Mouse (Mus musculus) neural tube, embryonic 13.5 days (tissue): Measurements from ENCODE around the gene Frem2. TPM values are rescaled to one million over a fixed set of nuclear protein-coding genes. Genes with fewer than 3 reads are reported as not detected.

Source experiments
- ATAC-seq: fragments of 200-750 bp; cut with Nextera tagmentation; 2 replicates; pipeline ENCODE4 v1.8.0; 2017; ENCODE audit warnings: low read depth, mild to moderate bottlenecking, moderate TSS enrichment, moderate library complexity
- H3K27ac ChIP-seq: fragments of 300-500 bp; sonication (generic); replicated peaks from 2 replicates; pipeline ENCODE4 v1.5.1; 2015; ENCODE audit warnings: moderate library complexity, mild to moderate bottlenecking, inconsistent platforms
- H3K27me3 ChIP-seq: fragments of 300-500 bp; sonication (generic); 2 replicates; pipeline ENCODE4 v1.6.1; 2015; ENCODE audit warnings: mild to moderate bottlenecking, inconsistent platforms
- H3K36me3 ChIP-seq: fragments of 300-500 bp; sonication (generic); 2 replicates; pipeline ENCODE4 v1.6.1; 2015; ENCODE audit warnings: mild to moderate bottlenecking, inconsistent platforms
- H3K4me1 ChIP-seq: fragments of 300-500 bp; sonication (generic); replicated peaks from 2 replicates; pipeline ENCODE4 v1.6.1; 2015; ENCODE audit warnings: inconsistent platforms
- H3K4me2 ChIP-seq: fragments of 300-500 bp; sonication (generic); 2 replicates; pipeline ENCODE4 v1.6.1; 2015; ENCODE audit warnings: inconsistent platforms, mild to moderate bottlenecking, moderate library complexity
- H3K4me3 ChIP-seq: fragments of 300-500 bp; sonication (generic); 2 replicates; pipeline ENCODE4 v1.5.1; 2015; ENCODE audit warnings: mild to moderate bottlenecking, inconsistent platforms
- H3K9ac ChIP-seq: fragments of 300-500 bp; sonication (generic); 2 replicates; pipeline ENCODE4 v1.6.1; 2015; ENCODE audit warnings: moderate library complexity, mild to moderate bottlenecking, inconsistent platforms
- H3K9me3 ChIP-seq: fragments of 300-500 bp; sonication (generic); 2 replicates; pipeline ENCODE4 v1.6.1; 2016; ENCODE audit warnings: inconsistent platforms
- WGBS: fragments of 180-500 bp; shearing (Covaris S2); methylation state at CpG from one replicate; pipeline ENCODE4 v1.1.7; 2015; 5-methylcytosine and 5-hydroxymethylcytosine counted together
- polyA plus RNA-seq: library from polyadenylated mRNA; unstranded; fragments of >200 nt; fragmentation: Nextera tagmentation; extraction: Ambion mirVana; gene quantifications from 2 replicates; pipeline ENCODE4 v1.2.1, GENCODE M21; 2015

Frem2 gene
- polyA plus RNA-seq, 1 experiment from 2014 or later, result 1.5 TPM

- Histone ChIP-seq H3K27me3 (no peaks in the 10 kb centered on the region), H3K4me2 (no peak overlapping the region), H3K9ac (no peak overlapping the region), H3K9me3 (no peaks in the 10 kb centered on the region), H3K4me3 (no peak overlapping the region), H3K27ac (no peak overlapping the region), H3K36me3 (no peaks in the 10 kb centered on the region), H3K4me1 (no peaks in the 10 kb centered on the region)
- ATAC-seq, result no peak
- WGBS, result 86% methylated on average over 3 of the region's 3 CpGs
These were observed 46.0 kb downstream of the Frem2 start for GRCm38 (mm10) chr3:53611106-53611505.

DNA sequence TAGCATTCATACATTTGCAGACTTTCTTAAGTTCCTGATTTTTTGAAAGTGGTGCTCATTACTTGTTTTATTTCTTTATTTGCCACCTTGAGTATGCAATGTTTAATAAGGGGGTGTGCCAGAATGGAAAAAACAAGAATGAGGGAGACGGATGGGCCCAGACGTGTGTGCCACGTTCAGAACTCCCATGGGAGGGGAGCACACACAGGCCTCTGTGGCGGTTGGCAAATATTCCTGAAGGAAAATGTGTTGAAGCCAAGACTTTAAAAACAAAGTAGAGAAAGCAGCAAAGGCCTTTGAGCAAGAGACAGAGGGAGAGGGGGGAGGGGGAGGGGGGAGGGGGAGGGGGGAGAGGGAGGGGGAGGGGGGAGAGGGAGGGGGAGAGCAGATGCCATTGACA is 47.3 kb downstream of the Frem2 start:
- ATAC-seq, result no peak
- WGBS, result 50% methylated on average over 4 of the region's 4 CpGs
- H3K4me1 ChIP-seq, result no peaks in the 10 kb centered on the region

DNA sequence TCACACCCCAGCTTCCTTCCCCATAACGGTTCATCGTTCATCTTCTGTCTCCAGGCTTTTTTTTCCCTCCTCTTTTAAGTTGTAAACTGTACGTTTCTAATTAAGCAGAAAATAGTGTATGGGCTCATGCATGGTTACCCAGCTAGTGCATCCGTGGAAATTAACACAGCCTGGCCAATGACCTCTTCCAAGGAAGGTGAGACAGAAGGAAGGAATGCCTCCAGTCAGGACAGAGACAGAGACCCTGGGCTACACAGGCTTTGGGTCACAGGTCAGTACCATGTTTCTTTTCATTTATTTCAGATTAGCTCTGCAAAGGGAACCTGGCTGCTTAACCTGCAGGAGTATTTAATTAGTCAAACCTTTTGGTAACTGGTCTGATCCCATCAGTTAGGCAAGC is 57.0 kb downstream of the Frem2 start:
- Histone ChIP-seq H3K4me1 (peaks cover 4% of the 10 kb centered on the region), H3K36me3 (no peaks in the 10 kb centered on the region), H3K27ac (no peak overlapping the region), H3K4me2 (no peak overlapping the region), H3K9ac (no peak overlapping the region), H3K4me3 (no peak overlapping the region), H3K9me3 (no peaks in the 10 kb centered on the region), H3K27me3 (no peaks in the 10 kb centered on the region)
- WGBS, result 57% methylated on average over 4 of the region's 4 CpGs
- ATAC-seq, result no peak

More for the DNA sequence above, 47.3 kb downstream of the Frem2 start:
- Histone ChIP-seq H3K4me2 (no peak overlapping the region), H3K27ac (no peak overlapping the region), H3K9me3 (no peaks in the 10 kb centered on the region), H3K9ac (no peak overlapping the region), H3K36me3 (no peaks in the 10 kb centered on the region), H3K4me3 (no peak overlapping the region), H3K27me3 (no peaks in the 10 kb centered on the region)

DNA sequence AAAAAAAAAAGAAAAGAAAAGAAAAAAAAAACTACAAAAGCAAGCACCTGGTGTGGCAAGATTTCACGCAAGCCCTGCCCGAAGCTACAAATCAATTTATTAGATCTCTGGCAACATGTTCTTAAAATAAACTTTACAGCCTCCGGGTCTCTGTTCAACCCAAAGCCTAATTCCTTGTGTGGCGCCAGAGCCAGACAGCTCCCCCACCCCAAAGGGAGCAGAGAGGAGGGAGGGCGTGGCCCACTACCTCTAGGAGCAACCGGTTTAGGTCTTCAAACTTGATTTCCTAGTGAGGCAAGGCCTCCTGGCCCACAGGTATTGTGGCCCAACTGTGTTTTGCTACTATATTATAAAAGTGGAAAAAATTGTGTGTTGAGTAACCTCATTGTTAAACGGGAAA is 57.8 kb downstream of the Frem2 start:
- no peaks in the 10 kb centered on the region for H3K9me3 ChIP-seq
- H3K27ac ChIP-seq, result no peak overlapping the region
- peaks cover 4% of the 10 kb centered on the region for H3K4me1 ChIP-seq
- H3K9ac ChIP-seq, result no peak overlapping the region
- H3K4me3 ChIP-seq, result no peak overlapping the region
- no peak overlapping the region for H3K4me2 ChIP-seq
- no peak for ATAC-seq
- no peaks in the 10 kb centered on the region for H3K27me3 ChIP-seq
- WGBS, result 27% methylated on average over 7 of the region's 7 CpGs
- no peaks in the 10 kb centered on the region for H3K36me3 ChIP-seq

- WGBS, result 5% methylated on average over 9 of the region's 9 CpGs
- H3K27ac ChIP-seq, result no peak overlapping the region
- ATAC-seq, result no peak
- no peaks in the 10 kb centered on the region for H3K36me3 ChIP-seq
- H3K27me3 ChIP-seq, result no peaks in the 10 kb centered on the region
- H3K9ac ChIP-seq, result no peak overlapping the region
- no peak overlapping the region for H3K4me2 ChIP-seq
- H3K4me3 ChIP-seq, result no peak overlapping the region
- no peaks in the 10 kb centered on the region for H3K9me3 ChIP-seq
- H3K4me1 ChIP-seq, result peaks cover 8% of the 10 kb centered on the region
These were observed 58.9 kb downstream of the Frem2 start for GRCm38 (mm10) chr3:53598153-53598800.

DNA sequence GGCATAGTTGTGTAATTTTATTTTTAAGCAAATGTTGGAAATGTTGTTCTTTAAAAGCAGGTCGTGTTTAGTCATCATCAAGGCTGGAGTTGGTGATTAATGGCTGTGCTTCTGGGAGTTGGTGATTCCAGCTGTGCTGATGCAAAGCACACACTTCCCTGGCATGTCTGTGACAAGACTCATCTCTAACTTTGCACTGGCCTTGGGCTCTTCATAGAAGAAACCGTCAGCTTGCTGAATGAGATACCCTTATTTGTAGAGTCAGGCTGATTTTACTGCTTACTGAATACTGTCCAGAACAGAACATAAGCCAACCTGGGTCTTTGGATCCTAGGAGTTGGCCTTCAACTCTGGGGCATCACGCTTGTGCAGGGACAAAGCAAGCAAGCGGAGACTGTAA is 62.7 kb downstream of the Frem2 start:
- H3K27me3 ChIP-seq, result no peaks in the 10 kb centered on the region
- H3K9ac ChIP-seq, result no peak overlapping the region
- H3K36me3 ChIP-seq, result no peaks in the 10 kb centered on the region
- H3K4me3 ChIP-seq, result no peak overlapping the region
- peaks cover 8% of the 10 kb centered on the region for H3K4me1 ChIP-seq
- ATAC-seq, result no peak
- H3K9me3 ChIP-seq, result no peaks in the 10 kb centered on the region
- H3K4me2 ChIP-seq, result no peak overlapping the region
- H3K27ac ChIP-seq, result no peak overlapping the region
- 61% methylated on average over 4 of the region's 4 CpGs for WGBS

DNA sequence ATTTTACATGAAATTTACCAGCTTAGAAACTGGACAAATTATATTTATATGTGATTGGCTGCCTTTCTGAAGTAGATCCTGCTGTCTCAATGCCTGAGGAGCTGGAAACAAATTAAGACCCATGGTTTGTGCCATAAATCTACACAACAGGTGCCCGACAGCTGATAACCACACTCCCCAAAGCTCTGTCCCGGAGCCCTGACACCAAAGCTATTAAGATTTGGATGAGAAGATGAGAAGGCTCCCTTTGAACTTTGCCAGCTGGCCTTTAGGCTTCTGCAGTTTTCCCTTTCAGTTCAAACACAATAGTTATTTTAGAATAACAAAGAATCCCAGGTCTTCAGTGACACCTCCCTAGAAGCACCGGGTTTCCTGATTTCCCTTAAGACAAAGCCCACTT is 63.4 kb downstream of the Frem2 start:
- Histone ChIP-seq H3K4me2 (no peak overlapping the region), H3K4me1 (peaks cover 8% of the 10 kb centered on the region)

GRCm38 (mm10) chr3:53592036-53592435 is 65.1 kb downstream of the Frem2 start:
- H3K9ac ChIP-seq, result no peak overlapping the region
- H3K27me3 ChIP-seq, result no peaks in the 10 kb centered on the region
- peaks cover 7% of the 10 kb centered on the region; the same call in 1 of the 2 replicates for H3K4me1 ChIP-seq
- H3K36me3 ChIP-seq, result no peaks in the 10 kb centered on the region
- ATAC-seq, result no peak
- H3K27ac ChIP-seq, result no peak overlapping the region
- 94% methylated on average over 7 of the region's 7 CpGs for WGBS
- no peak overlapping the region for H3K4me2 ChIP-seq
- no peaks in the 10 kb centered on the region for H3K9me3 ChIP-seq
- H3K4me3 ChIP-seq, result no peak overlapping the region

More for the DNA sequence above, 63.4 kb downstream of the Frem2 start:
- no peak overlapping the region for H3K27ac ChIP-seq
- H3K36me3 ChIP-seq, result no peaks in the 10 kb centered on the region
- H3K9ac ChIP-seq, result no peak overlapping the region
- no peak overlapping the region for H3K4me3 ChIP-seq
- WGBS, result 3% methylated on average over 3 of the region's 3 CpGs
- no peaks in the 10 kb centered on the region for H3K27me3 ChIP-seq
- no peak for ATAC-seq
- H3K9me3 ChIP-seq, result no peaks in the 10 kb centered on the region

GRCm38 (mm10) chr3:53590139-53590621 is 67.0 kb downstream of the Frem2 start:
- peak; percentile 50; the same call in 1 of the 2 replicates for ATAC-seq
- Histone ChIP-seq H3K9ac (no peak overlapping the region), H3K36me3 (no peaks in the 10 kb centered on the region), H3K27me3 (no peaks in the 10 kb centered on the region), H3K4me1 (peaks cover 7% of the 10 kb centered on the region; the same call in 1 of the 2 replicates), H3K4me2 (no peak overlapping the region), H3K4me3 (no peak overlapping the region), H3K9me3 (no peaks in the 10 kb centered on the region), H3K27ac (no peak overlapping the region)
- 2% methylated on average over 2 of the region's 2 CpGs for WGBS

- no peaks in the 10 kb centered on the region for H3K9me3 ChIP-seq
- no peaks in the 10 kb centered on the region for H3K36me3 ChIP-seq
- no peak overlapping the region for H3K4me3 ChIP-seq
- H3K27me3 ChIP-seq, result no peaks in the 10 kb centered on the region
- 90% methylated on average over 8 of the region's 8 CpGs for WGBS
- no peak overlapping the region for H3K27ac ChIP-seq
- 0 out of 2 replicates have a peak, but pooled peaks cover 3% of the 10 kb centered on the region for H3K4me1 ChIP-seq
- H3K9ac ChIP-seq, result no peak overlapping the region
- H3K4me2 ChIP-seq, result no peak overlapping the region
- ATAC-seq, result no peak
These were observed 73.9 kb downstream of the Frem2 start for GRCm38 (mm10) chr3:53583248-53583647.

DNA sequence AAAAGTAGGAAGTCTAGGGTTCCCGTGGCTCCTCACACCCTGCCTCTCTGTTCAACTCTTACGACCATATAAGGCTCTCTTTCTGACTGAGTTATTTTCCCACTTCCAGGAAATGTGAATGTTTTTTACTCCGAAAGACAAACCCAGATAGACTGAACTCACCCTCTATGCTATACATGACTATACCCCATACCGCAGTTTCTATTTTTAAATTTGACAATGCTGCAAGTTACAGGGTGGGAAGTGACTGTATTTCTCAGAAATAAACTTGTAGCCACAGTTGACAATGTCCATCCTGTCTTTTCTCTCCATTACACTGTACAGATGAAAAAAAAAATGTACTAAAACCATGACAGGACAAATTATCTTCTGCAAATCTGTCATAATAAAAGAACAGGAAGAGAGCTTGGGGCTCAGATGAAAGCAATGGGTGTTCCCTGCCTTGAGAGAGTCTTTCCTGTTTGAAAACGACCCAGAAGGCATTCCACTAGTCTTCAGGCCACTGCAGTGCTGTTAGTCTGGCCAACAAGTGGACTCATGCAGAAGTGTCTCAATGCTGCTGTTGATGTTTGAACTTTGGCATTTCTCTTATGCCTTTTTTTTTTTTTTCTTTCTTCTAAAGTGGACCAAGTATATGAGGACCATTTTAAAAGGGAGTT is 76.4 kb downstream of the Frem2 start:
- no peak overlapping the region for H3K4me2 ChIP-seq
- WGBS, result 74% methylated on average over 5 of the region's 5 CpGs
- H3K36me3 ChIP-seq, result no peaks in the 10 kb centered on the region
- peaks cover 5% of the 10 kb centered on the region; the same call in 1 of the 2 replicates for H3K4me1 ChIP-seq
- H3K27ac ChIP-seq, result no peak overlapping the region
- no peak overlapping the region for H3K9ac ChIP-seq
- no peak overlapping the region for H3K4me3 ChIP-seq
- no peaks in the 10 kb centered on the region for H3K27me3 ChIP-seq
- no peaks in the 10 kb centered on the region for H3K9me3 ChIP-seq
- no peak for ATAC-seq

- peaks cover 5% of the 10 kb centered on the region; the same call in 1 of the 2 replicates for H3K4me1 ChIP-seq
- H3K4me3 ChIP-seq, result no peak overlapping the region
- H3K9ac ChIP-seq, result no peak overlapping the region
- no peaks in the 10 kb centered on the region for H3K27me3 ChIP-seq
- no peak overlapping the region for H3K27ac ChIP-seq
- 91% methylated on average over 10 of the region's 10 CpGs for WGBS
- no peaks in the 10 kb centered on the region for H3K36me3 ChIP-seq
- no peaks in the 10 kb centered on the region for H3K9me3 ChIP-seq
- H3K4me2 ChIP-seq, result no peak overlapping the region
- no peak for ATAC-seq
These were observed 77.9 kb downstream of the Frem2 start for GRCm38 (mm10) chr3:53579121-53579704.
